Mouse (Mus musculus): ENCODE results near the gene Lgi2. TPM values are rescaled to one million over a fixed set of nuclear protein-coding genes. Genes with fewer than 3 reads are reported as not detected.

Gene Lgi2
- polyA plus RNA-seq, 1 experiment from 2014 or later: 2.4 TPM

- WGBS: 85% methylated on average over 11 of the region's 11 CpGs
- Histone ChIP-seq H3K9me3 (no peaks in the 10 kb centered on the region), H3K27me3 (no peaks in the 10 kb centered on the region), H3K4me1 (no peaks in the 10 kb centered on the region), H3K4me2 (replicated peaks) (no peak overlapping the region), H3K27ac (no peak overlapping the region), H3K36me3 (no peaks in the 10 kb centered on the region), H3K9ac (no peak overlapping the region), H3K4me3 (no peak overlapping the region)
- no peak for ATAC-seq (ENCODE audit: low FRiP score, low read depth)
Observed at GRCm38 (mm10) chr5:52504148-52504547, 62.1 kb downstream of the Lgi2 start.

GRCm38 (mm10) chr5:52495671-52496070 lies 70.6 kb downstream of the Lgi2 start:
- Histone ChIP-seq H3K4me2 (replicated peaks) (no peak overlapping the region), H3K9me3 (no peaks in the 10 kb centered on the region), H3K9ac (no peak overlapping the region), H3K27ac (no peak overlapping the region), H3K27me3 (no peaks in the 10 kb centered on the region), H3K4me3 (no peak overlapping the region), H3K4me1 (peaks cover 6% of the 10 kb centered on the region; the same call in 1 of the 2 replicates), H3K36me3 (no peaks in the 10 kb centered on the region)
- 54% methylated on average over 14 of the region's 14 CpGs for WGBS
- ATAC-seq (ENCODE audit: low FRiP score, low read depth): no peak

GRCm38 (mm10) chr5:52491496-52491895 lies 74.8 kb downstream of the Lgi2 start:
- Histone ChIP-seq H3K36me3 (no peaks in the 10 kb centered on the region), H3K27me3 (no peaks in the 10 kb centered on the region), H3K4me1 (peaks cover 6% of the 10 kb centered on the region; the same call in 1 of the 2 replicates), H3K27ac (no peak overlapping the region), H3K4me3 (no peak overlapping the region), H3K4me2 (replicated peaks) (no peak overlapping the region), H3K9me3 (no peaks in the 10 kb centered on the region), H3K9ac (no peak overlapping the region)
- no peak for ATAC-seq (ENCODE audit: low FRiP score, low read depth)
- WGBS: 86% methylated on average over 6 of the region's 6 CpGs

- Histone ChIP-seq H3K27ac (no peak overlapping the region), H3K4me1 (no peaks in the 10 kb centered on the region), H3K4me2 (replicated peaks) (no peak overlapping the region), H3K4me3 (no peak overlapping the region), H3K9ac (no peak overlapping the region), H3K36me3 (no peaks in the 10 kb centered on the region), H3K27me3 (no peaks in the 10 kb centered on the region), H3K9me3 (no peaks in the 10 kb centered on the region)
- ATAC-seq (ENCODE audit: low FRiP score, low read depth): no peak
- 75% methylated on average over 13 of the region's 13 CpGs for WGBS
Observed at GRCm38 (mm10) chr5:52487559-52488430, 78.5 kb downstream of the Lgi2 start.

Other genes starting within 250 kb of the Lgi2 start
- gene Sod3, start 202.7 kb downstream of the Lgi2 start, polyA plus RNA-seq (2015; fragmentation: Nextera tagmentation; extraction: Ambion mirVana): 0.20 and 0.28 TPM in 2 replicates
- gene Ccdc149, start 94.9 kb downstream of the Lgi2 start, polyA plus RNA-seq (2015; fragmentation: Nextera tagmentation; extraction: Ambion mirVana): 1.8 and 2.2 TPM in 2 replicates
- 7.7 and 8.4 TPM in 2 replicates for gene Sepsecs, start 103.2 kb upstream of the Lgi2 start, polyA plus RNA-seq (2015; fragmentation: Nextera tagmentation; extraction: Ambion mirVana)
- gene Pi4k2b, start 175.1 kb upstream of the Lgi2 start, polyA plus RNA-seq (2015; fragmentation: Nextera tagmentation; extraction: Ambion mirVana): 17.2 and 18.1 TPM in 2 replicates
- 21.6 and 22.0 TPM in 2 replicates for gene Zcchc4, start 208.9 kb upstream of the Lgi2 start, polyA plus RNA-seq (2015; fragmentation: Nextera tagmentation; extraction: Ambion mirVana)

All from limb, embryonic 13.5 days (tissue).